Mouse (Mus musculus): ENCODE data around the gene Ric3.
"Not testable (repeated sequence)": the region's sequence is repeated elsewhere in the genome, so short reads cannot be mapped to it uniquely, and the experiment has no call there.

- not testable (repeated sequence) for TF ChIP-seq POLR2A (IDR thresholded peaks at IDR 0.05; ENCODE audit: insufficient read depth, low read depth, low read length); CTCF (IDR thresholded peaks at IDR 0.05)
Measured at GRCm38 (mm10) chr7:109115488-109115887, 32.4 kb upstream of the Ric3 start.

Data from heart, adult 2 months (tissue).